Mouse (Mus musculus): ENCODE data around the gene Sez6l. TPM values are rescaled to one million over a fixed set of nuclear protein-coding genes. Genes with fewer than 3 reads are reported as not detected.
"Not testable (repeated sequence)": the region's sequence is repeated elsewhere in the genome, so short reads cannot be mapped to it uniquely, and the experiment has no call there.

Sez6l gene
- polyA plus RNA-seq, 1 experiment from 2014 or later, result 4.7 TPM

DNA sequence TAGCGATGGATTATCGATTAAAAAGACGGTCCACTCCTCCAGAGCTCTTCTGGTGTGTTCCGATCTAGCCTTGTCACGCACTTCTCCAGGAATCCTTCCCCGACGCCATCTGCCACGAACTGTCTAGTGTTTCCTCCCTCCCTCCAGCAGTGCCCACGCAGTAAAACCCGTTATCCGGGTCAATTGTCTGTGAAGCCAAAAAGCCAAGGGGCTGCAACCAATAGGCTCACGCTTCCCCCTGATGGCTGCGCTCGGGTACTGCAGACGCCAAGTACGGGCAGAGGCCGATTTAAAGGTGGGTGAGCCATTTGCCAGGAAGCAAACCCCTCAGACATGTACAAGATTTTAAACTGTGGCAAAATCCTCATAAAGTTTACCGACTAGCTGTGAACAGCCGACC is 148.0 kb downstream of the Sez6l start:
- 0 out of 2 replicates have a peak, but pooled peaks cover 2% of the 10 kb centered on the region for H3K27me3 ChIP-seq (ENCODE audit: control insufficient read depth, insufficient read depth, low read length)
- ATAC-seq (ENCODE audit: insufficient read depth, low FRiP score, low TSS enrichment), result no peak
- H3K9ac ChIP-seq (ENCODE audit: low read length), result peak overlapping the region; percentile 23; the same call in 1 of the 2 replicates

DNA sequence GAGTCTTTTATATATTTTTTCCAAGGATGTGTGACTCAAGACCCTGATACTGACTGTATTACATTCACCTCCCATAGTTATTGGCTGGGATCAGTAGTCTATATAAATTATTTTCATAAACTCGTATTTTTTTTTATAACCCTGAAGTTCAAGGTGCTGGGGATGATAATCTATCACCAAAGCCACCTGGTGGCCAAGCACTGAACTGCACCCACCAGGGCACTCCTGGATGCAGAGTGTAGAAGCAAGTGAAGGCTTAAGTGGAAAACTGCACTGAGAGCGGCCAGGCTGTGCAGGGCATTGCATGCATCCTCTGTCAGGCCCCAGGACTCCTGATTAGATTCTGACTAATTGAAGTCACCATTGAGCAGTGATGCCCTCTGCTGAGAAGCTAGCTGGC is 149.7 kb downstream of the Sez6l start:
- no peak overlapping the region for H3K9ac ChIP-seq (ENCODE audit: low read length)
- no peaks in the 10 kb centered on the region for H3K9me3 ChIP-seq (ENCODE audit: control insufficient read depth, low read length)
- ATAC-seq (ENCODE audit: insufficient read depth, low FRiP score, low TSS enrichment), result no peak
- no peak overlapping the region for H3K27ac ChIP-seq (ENCODE audit: low read depth, low read length)
- 0 out of 2 replicates have a peak, but pooled peaks cover 2% of the 10 kb centered on the region for H3K27me3 ChIP-seq (ENCODE audit: control insufficient read depth, insufficient read depth, low read length)
- DNase-seq (ENCODE audit: low spot score), result peak; percentile 76
- H3K4me2 ChIP-seq (ENCODE audit: low read depth), result no peak overlapping the region
- WGBS, result 48% methylated on average over 2 of the region's 2 CpGs
- 0 out of 2 replicates have a peak, but pooled peaks cover 3% of the 10 kb centered on the region for H3K4me1 ChIP-seq (ENCODE audit: control insufficient read depth, insufficient read depth, low read length)
- no peaks in the 10 kb centered on the region for H3K36me3 ChIP-seq (ENCODE audit: control insufficient read depth, insufficient read depth, low read length)
- no peak overlapping the region for H3K4me3 ChIP-seq (ENCODE audit: low read depth, low read length)

More for the DNA sequence above, 148.0 kb downstream of the Sez6l start:
- Histone ChIP-seq H3K4me1 (ENCODE audit: control insufficient read depth, insufficient read depth, low read length) (0 out of 2 replicates have a peak, but pooled peaks cover 3% of the 10 kb centered on the region), H3K4me3 (ENCODE audit: low read depth, low read length) (no peak overlapping the region), H3K27ac (ENCODE audit: low read depth, low read length) (no peak overlapping the region), H3K4me2 (ENCODE audit: low read depth) (peak overlapping the region; percentile 30), H3K36me3 (ENCODE audit: control insufficient read depth, insufficient read depth, low read length) (no peaks in the 10 kb centered on the region), H3K9me3 (ENCODE audit: control insufficient read depth, low read length) (no peaks in the 10 kb centered on the region)
- WGBS, result 14% methylated on average over 19 of the region's 19 CpGs
- DNase-seq (ENCODE audit: low spot score), result peak; percentile 84

DNA sequence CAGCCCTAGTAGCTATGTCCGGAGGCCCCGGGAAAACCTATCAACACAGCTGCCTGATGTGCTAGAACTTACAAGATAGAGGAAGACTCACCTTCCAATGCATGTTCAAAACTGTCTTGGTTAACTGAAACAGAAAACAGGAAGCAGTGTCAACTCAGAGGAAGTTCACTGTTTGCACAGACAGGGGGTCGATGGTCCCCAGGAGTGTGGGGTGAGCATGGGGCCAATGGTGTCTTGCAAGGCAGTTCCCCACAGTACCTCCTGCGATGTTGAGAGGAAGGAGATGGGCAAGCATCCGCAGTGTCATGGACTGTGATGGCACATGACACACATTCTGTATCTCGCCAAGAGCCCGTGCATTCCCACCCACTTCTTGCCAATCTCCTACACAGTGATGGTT is 150.3 kb downstream of the Sez6l start:
- Histone ChIP-seq H3K27ac (ENCODE audit: low read depth, low read length) (no peak overlapping the region), H3K9ac (ENCODE audit: low read length) (no peak overlapping the region)

GRCm38 (mm10) chr5:112419535-112419934 is 157.4 kb downstream of the Sez6l start:
- H3K4me2 ChIP-seq (ENCODE audit: low read depth), result peak overlapping the region; percentile 23; the same call in 1 of the 2 replicates
- peak; percentile 60 for DNase-seq (ENCODE audit: low spot score)
- H3K4me1 ChIP-seq (ENCODE audit: control insufficient read depth, insufficient read depth, low read length), result no peaks in the 10 kb centered on the region; the same call in 1 of the 2 replicates
- no peaks in the 10 kb centered on the region for H3K27me3 ChIP-seq (ENCODE audit: control insufficient read depth, insufficient read depth, low read length)
- WGBS, result 21% methylated on average over 12 of the region's 12 CpGs
- no peak; the same call in 1 of the 2 replicates for ATAC-seq (ENCODE audit: insufficient read depth, low FRiP score, low TSS enrichment)
- H3K27ac ChIP-seq (ENCODE audit: low read depth, low read length), result no peak overlapping the region
- no peaks in the 10 kb centered on the region for H3K36me3 ChIP-seq (ENCODE audit: control insufficient read depth, insufficient read depth, low read length)
- H3K9ac ChIP-seq (ENCODE audit: low read length), result no peak overlapping the region
- H3K9me3 ChIP-seq (ENCODE audit: control insufficient read depth, low read length), result no peaks in the 10 kb centered on the region
- H3K4me3 ChIP-seq (ENCODE audit: low read depth, low read length), result no peak overlapping the region

More for the DNA sequence above, 150.3 kb downstream of the Sez6l start:
- no peak for ATAC-seq (ENCODE audit: insufficient read depth, low FRiP score, low TSS enrichment)
- H3K36me3 ChIP-seq (ENCODE audit: control insufficient read depth, insufficient read depth, low read length), result no peaks in the 10 kb centered on the region
- 91% methylated on average over 7 of the region's 7 CpGs for WGBS
- 0 out of 2 replicates have a peak, but pooled peaks cover 3% of the 10 kb centered on the region for H3K4me1 ChIP-seq (ENCODE audit: control insufficient read depth, insufficient read depth, low read length)
- 0 out of 2 replicates have a peak, but pooled peaks cover 2% of the 10 kb centered on the region for H3K27me3 ChIP-seq (ENCODE audit: control insufficient read depth, insufficient read depth, low read length)
- H3K4me2 ChIP-seq (ENCODE audit: low read depth), result no peak overlapping the region
- H3K4me3 ChIP-seq (ENCODE audit: low read depth, low read length), result no peak overlapping the region
- DNase-seq (ENCODE audit: low spot score), result no peak
- no peaks in the 10 kb centered on the region for H3K9me3 ChIP-seq (ENCODE audit: control insufficient read depth, low read length)

DNA sequence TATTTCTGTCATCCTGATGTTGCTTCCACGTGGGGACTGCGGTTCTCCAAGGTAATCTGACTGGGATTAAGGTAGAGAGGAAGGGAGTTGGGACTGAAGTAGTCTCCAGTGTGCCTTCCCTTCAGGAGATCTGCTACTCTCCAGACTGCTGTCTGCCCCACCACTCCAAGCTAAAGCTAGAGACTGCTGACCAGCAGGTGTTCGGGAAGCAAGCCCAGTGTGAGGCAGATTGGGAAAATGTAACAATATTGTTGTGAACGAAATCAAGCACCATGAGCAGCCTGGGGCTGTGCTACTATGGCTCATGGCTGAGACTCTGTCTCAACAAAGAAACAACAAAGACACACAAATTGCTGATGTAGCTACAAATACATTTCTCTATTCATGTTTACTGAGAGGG is 159.0 kb downstream of the Sez6l start:
- Histone ChIP-seq H3K4me1 (ENCODE audit: control insufficient read depth, insufficient read depth, low read length) (no peaks in the 10 kb centered on the region; the same call in 1 of the 2 replicates), H3K27ac (ENCODE audit: low read depth, low read length) (no peak overlapping the region), H3K4me3 (ENCODE audit: low read depth, low read length) (no peak overlapping the region), H3K9me3 (ENCODE audit: control insufficient read depth, low read length) (no peaks in the 10 kb centered on the region), H3K36me3 (ENCODE audit: control insufficient read depth, insufficient read depth, low read length) (no peaks in the 10 kb centered on the region), H3K4me2 (ENCODE audit: low read depth) (no peak overlapping the region), H3K9ac (ENCODE audit: low read length) (no peak overlapping the region), H3K27me3 (ENCODE audit: control insufficient read depth, insufficient read depth, low read length) (no peaks in the 10 kb centered on the region)
- no peak for ATAC-seq (ENCODE audit: insufficient read depth, low FRiP score, low TSS enrichment)
- DNase-seq (ENCODE audit: low spot score), result no peak
- WGBS, result 73% methylated on average over 4 of the region's 4 CpGs

- Histone ChIP-seq H3K36me3 (ENCODE audit: control insufficient read depth, insufficient read depth, low read length) (no peaks in the 10 kb centered on the region), H3K9ac (ENCODE audit: low read length) (no peak overlapping the region), H3K9me3 (ENCODE audit: control insufficient read depth, low read length) (no peaks in the 10 kb centered on the region), H3K27me3 (ENCODE audit: control insufficient read depth, insufficient read depth, low read length) (no peaks in the 10 kb centered on the region), H3K4me1 (ENCODE audit: control insufficient read depth, insufficient read depth, low read length) (peaks cover 3% of the 10 kb centered on the region), H3K27ac (ENCODE audit: low read depth, low read length) (peak overlapping the region; percentile 60; the same call in 1 of the 2 replicates), H3K4me3 (ENCODE audit: low read depth, low read length) (no peak overlapping the region), H3K4me2 (ENCODE audit: low read depth) (no peak overlapping the region)
- 54% methylated on average over 5 of the region's 5 CpGs for WGBS
- peak; percentile 51 for DNase-seq (ENCODE audit: low spot score)
- ATAC-seq (ENCODE audit: insufficient read depth, low FRiP score, low TSS enrichment), result no peak
These were observed 160.3 kb downstream of the Sez6l start for GRCm38 (mm10) chr5:112416673-112417072.

DNA sequence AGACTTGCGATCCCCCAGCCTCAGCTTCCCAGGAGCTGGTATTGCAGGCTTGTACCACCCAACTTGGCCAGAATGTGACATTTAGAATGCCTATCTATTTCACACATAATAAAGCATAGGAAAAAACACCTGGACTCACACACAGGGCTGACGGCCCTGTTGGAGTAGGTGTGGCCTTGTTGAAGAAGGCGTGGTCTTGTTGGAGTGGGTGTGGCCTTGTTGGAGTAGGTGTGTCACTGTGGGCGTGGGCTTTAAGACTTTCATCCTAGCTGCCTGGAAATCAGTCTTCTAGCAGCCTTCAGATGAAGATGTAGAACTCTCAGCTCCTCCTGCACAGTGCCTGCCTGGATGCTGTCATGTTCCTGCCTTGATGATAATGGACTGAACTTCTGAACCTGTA is 164.2 kb downstream of the Sez6l start:
- not testable (repeated sequence) for H3K4me2 ChIP-seq (ENCODE audit: low read depth); H3K27ac ChIP-seq (ENCODE audit: low read depth, low read length); DNase-seq (ENCODE audit: low spot score); H3K36me3 ChIP-seq (ENCODE audit: control insufficient read depth, insufficient read depth, low read length); H3K4me3 ChIP-seq (ENCODE audit: low read depth, low read length); H3K27me3 ChIP-seq (ENCODE audit: control insufficient read depth, insufficient read depth, low read length); H3K4me1 ChIP-seq (ENCODE audit: control insufficient read depth, insufficient read depth, low read length); ATAC-seq (ENCODE audit: insufficient read depth, low FRiP score, low TSS enrichment); H3K9me3 ChIP-seq (ENCODE audit: control insufficient read depth, low read length); H3K9ac ChIP-seq (ENCODE audit: low read length)
- 91% methylated on average over 4 of the region's 4 CpGs for WGBS

DNA sequence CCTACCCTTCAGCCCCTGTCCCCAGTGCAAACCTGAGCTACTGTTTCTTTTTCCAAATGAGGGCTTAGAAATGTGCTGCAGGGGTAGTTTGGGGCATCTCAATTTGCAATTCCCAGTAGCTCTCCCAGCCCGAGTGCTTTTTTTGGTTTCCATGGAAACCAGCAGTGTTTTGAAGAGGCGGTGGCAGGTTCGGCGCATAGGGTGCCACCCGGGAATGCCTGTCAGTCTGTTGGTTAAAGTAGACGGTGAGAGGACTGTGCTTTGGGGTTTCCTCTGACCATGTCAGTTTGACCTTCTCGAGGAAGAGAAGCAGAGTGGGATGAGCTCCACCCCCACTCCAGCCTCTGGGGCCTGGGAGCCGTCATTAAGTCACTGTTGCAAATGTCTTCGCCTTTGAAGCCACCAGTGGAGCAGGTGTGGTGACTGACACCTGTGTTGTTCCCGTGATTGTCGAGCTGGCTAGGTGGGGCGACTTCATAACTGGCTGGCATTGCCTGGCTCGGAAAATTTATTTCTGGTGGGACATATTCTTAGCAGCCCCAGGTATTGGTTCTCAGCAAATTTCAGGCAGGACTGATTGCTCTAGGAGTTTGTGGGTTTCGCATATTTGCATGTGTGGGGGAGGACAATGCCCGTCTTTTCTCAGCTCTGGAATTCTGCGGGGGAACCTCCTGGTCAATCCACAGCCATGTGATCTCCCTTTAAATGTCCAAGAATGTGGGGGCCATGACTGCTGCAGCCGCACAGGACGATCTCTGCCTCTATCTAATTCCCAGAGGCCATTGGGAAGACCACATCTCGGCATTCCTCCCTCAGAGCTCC is 165.3 kb downstream of the Sez6l start:
- peak; percentile 60 for DNase-seq (ENCODE audit: low spot score)
- Histone ChIP-seq H3K9ac (ENCODE audit: low read length) (no peak overlapping the region), H3K27me3 (ENCODE audit: control insufficient read depth, insufficient read depth, low read length) (no peaks in the 10 kb centered on the region), H3K36me3 (ENCODE audit: control insufficient read depth, insufficient read depth, low read length) (no peaks in the 10 kb centered on the region), H3K4me2 (ENCODE audit: low read depth) (peak overlapping the region; percentile 26; the same call in 1 of the 2 replicates), H3K4me3 (ENCODE audit: low read depth, low read length) (no peak overlapping the region), H3K9me3 (ENCODE audit: control insufficient read depth, low read length) (no peaks in the 10 kb centered on the region), H3K27ac (ENCODE audit: low read depth, low read length) (no peak overlapping the region), H3K4me1 (ENCODE audit: control insufficient read depth, insufficient read depth, low read length) (peaks cover 9% of the 10 kb centered on the region)
- ATAC-seq (ENCODE audit: insufficient read depth, low FRiP score, low TSS enrichment), result no peak
- WGBS, result 16% methylated on average over 19 of the region's 19 CpGs

GRCm38 (mm10) chr5:112411072-112411471 is 165.9 kb downstream of the Sez6l start:
- H3K4me1 ChIP-seq (ENCODE audit: control insufficient read depth, insufficient read depth, low read length), result peaks cover 9% of the 10 kb centered on the region
- no peaks in the 10 kb centered on the region for H3K9me3 ChIP-seq (ENCODE audit: control insufficient read depth, low read length)
- H3K36me3 ChIP-seq (ENCODE audit: control insufficient read depth, insufficient read depth, low read length), result no peaks in the 10 kb centered on the region
- no peak for ATAC-seq (ENCODE audit: insufficient read depth, low FRiP score, low TSS enrichment)
- 44% methylated on average over 11 of the region's 11 CpGs for WGBS
- H3K9ac ChIP-seq (ENCODE audit: low read length), result no peak overlapping the region
- H3K4me2 ChIP-seq (ENCODE audit: low read depth), result no peak overlapping the region
- no peak overlapping the region for H3K4me3 ChIP-seq (ENCODE audit: low read depth, low read length)
- DNase-seq (ENCODE audit: low spot score), result no peak
- no peak overlapping the region for H3K27ac ChIP-seq (ENCODE audit: low read depth, low read length)
- H3K27me3 ChIP-seq (ENCODE audit: control insufficient read depth, insufficient read depth, low read length), result no peaks in the 10 kb centered on the region
